Mouse (Mus musculus) frontal cortex, postnatal 14 days (tissue): ENCODE measurements around the gene Foxq1.

Experiments used
- DNase-seq, 2 experiments: peaks; one replicate each; pipeline ENCODE4 v3.0.0; 2022; ENCODE audit warnings: low spot score in 2 of 2

Gene Foxq1

DNA sequence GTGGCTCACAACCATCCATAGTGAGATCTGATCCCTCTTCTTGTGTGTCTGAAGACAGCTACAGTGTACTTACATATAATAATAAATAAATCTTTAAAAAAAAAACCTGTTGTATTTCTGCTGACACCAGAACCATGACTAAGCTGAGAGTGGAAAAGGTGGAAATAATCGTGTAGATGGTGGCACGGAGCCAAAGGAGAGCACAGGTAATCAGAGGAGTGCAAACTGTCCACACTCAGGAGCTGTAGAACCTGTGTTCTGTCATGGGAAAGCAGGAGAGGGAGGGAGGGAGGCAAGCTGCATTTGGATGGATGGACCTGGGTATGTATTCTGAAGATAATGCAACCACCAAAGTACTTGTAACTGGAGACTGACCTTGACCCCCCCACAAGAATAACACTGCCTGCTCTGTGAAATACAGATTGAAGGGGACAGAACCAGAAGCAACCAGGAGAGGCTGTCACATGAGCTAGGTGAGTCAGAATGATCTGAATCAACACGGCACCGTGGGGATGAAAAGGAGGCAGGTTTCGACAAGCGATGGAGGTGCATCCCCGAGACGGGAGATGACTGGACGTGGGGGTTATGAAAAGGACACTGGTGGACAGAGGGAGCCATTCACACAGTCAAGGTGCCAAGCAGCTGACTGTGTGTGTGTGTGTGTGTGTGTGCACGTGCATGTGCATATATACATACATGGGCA, 17.0 kb downstream of the Foxq1 start:
- no peak for DNase-seq

DNA sequence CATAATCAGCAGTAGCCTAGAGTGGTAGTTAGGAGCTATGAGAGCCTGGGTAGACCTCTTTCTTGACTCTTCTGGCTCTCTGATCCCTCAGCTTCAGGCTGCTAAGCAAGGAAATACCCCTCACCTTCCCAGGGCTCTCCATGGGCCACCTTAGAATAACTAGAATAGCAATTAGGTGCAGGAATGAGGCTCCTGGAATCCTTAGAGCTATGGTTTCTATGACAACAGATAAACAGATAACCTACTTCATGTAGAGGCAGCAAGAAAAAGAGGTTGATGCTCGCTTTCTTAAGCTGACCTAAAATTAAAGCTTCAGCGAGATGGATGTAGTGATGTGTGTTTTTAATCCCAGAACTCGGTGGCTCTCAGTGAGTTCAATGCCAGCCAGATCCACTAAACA, 18.7 kb downstream of the Foxq1 start:
- DNase-seq: no peak

DNA sequence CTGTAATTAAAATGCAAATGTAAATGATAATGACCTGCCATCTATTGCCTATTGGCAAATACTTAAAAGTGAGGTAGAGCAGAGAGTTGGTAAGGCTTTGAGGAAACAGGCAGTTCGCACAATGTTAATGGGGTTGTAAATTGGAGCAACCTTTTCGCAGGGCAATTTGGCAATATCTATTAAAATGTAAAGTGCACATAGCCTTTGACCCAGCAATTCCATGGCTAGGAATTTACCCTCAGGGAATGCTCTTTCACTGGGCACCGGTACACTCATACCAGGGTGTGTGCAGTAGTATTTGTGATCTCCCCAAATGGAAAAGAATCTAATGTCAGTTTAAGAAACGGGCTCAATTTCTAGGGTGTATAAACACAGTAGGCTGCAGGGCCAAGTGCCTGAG, 20.8 kb downstream of the Foxq1 start:
- no peak for DNase-seq

DNA sequence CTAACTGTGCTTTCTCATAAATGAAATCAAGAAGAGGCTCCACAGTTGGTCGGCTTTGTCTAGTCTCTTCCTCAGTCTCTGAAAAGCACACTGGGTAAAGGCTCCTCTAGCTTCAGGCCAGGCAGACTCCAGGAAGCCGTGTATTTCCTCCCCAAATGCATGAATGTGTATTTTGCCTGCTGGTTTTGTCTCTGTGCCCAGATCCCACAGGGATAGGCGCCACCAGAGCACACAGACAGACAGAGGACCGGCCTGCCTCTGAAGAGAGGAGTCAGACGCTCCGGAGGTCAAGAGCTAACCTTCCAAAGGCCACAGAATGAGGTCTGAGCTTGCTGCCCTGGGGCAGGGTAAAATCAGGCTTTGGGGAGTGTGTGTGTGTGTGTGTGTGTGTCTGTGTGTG, 21.6 kb downstream of the Foxq1 start:
- DNase-seq: no peak

DNA sequence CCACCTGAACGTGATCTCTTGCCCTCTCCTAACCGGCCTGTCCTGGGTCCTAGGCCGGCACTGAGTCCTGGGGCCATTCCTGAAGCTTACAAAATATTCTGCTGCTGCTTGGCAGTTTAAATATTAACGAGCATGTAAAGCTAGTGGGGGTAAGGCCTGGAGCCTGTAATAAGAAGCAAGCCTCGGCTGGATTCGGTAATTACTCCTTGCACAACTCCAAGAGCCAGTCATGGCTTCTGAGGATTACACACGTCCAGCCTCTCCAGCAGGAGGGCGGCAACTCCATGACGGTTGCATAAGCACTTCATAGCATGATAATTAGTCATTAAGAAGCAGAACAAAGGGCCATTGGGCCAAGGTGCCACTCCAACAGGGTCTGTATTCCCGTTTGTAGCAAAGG, 22.5 kb downstream of the Foxq1 start:
- DNase-seq: no peak

DNA sequence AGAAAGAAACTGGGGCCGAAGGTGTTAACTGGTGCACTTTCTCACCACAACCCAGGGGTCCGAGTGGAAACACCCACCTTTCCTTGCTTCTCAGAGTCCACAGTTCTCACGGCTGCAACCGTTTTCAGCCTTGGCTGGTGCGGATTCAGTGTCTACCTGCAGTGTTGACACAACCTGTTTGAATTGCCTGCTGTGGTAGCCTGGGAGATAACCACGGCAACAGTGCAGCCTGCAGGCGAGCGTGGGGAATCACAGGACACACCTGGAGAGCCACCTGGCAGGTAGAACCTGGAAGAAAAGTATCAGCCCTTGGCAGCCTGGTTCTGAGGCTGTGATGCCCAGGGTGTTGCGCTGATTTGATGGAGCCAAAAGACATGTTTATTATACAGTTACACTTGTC, 23.9 kb downstream of the Foxq1 start:
- DNase-seq: no peak

DNA sequence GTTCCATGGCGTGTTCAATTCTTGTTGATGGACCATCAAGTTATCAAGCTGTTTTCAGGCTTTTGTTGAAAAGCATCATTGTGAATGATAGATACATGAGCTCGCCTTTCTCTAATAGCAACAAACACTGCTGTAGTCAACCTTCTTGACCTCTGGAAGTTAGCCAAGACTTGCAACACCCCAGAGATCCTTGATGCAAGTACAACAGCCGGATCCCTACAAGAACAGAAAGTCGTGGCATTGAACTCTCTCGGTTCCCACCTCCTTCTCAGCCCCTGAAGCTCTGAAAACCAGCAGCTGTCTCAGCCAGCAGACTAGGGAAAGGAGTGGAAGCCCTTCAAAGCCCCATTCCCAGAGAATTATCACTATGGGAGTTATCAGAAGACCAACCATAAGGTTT, 31.4 kb downstream of the Foxq1 start:
- DNase-seq: no peak

DNA sequence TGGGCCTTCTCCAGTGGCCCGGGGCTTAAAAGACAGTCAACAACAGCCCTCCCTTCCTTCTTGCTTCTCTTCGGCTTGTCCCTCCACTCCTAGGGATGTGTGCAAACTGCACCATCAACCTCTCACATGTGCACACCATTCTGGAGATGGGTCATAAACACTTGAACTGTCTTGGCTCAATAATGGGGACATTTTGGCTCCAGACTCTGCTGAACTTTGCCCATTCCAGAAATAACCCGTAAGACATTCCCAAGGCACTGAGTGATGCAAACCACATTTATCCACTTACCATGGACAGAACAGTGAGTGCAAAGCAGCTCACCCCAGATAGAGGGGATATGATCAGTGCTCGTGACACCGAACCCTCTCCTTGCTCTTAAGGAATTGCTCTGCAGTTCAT, 43.6 kb downstream of the Foxq1 start:
- no peak for DNase-seq

DNA sequence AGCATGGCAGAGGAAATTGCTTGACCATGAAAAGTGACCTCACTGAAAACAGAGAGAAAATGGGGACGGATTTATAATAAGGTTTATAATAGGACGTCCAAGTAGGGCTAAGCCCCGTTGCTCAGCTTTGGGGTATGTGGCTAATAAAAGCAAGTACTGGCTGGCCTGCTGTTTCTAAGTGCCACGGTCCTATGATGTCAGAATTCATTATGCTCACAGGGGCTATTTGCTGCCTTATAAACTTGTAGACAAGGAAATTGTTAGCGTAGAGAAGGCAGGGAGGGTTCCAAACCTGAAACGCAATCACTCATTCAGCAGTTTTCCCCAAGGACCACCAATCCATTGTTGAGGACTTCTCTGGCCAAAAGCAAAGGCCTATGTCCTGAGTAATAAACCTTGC, 48.0 kb downstream of the Foxq1 start:
- no peak for DNase-seq
